Mouse (Mus musculus) CD8-positive naive resting alpha-beta T cell, adult 2 months (primary cell): ENCODE results near the gene Hoxa9.

Experiments
- DNase-seq, 2 experiments: peaks; one replicate each; pipeline ENCODE4 v3.0.0; 2022; ENCODE audit warnings: low read depth in 2 of 2, low spot score in 2 of 2

Hoxa9 gene

DNA sequence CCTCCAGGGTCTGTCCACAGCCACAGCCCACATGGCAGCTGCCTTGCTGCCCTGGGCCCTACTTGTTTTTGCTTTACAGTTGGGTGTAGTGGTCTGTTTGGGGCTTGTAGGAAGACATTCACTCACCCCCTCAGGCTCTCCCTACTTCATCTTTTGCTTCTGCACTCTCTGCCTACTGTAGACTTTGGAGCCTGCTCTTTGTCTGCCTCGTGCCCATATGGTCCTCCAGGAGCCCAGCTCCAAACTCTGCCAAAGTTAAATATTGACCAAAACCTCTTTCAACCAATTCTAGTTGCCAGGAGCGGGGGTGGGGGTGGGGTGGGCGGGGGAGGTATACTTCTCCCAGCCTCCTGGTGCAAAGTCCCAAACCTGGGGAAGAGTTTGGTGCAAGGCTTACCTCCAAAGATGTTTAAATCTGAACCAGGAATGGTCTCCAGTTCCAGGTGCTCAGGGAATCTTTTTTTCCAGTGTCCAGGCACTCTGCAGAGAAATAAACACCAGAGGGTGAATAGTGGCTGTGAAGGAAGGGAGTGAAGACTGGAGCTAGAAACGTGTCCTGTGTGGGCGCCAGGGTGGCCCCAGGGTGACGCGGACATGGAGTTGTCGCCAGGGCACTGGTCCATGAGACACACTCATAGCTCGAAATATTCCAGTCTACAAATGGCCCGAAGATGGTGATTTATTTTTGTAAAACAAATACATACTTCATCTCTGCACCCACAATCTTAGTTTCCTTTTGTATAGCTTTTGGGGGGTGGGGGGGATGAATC is 47.4 kb downstream of the Hoxa9 start:
- DNase-seq = no peak

- no peak for DNase-seq
Observed at GRCm38 (mm10) chr6:52182793-52183192, 48.1 kb downstream of the Hoxa9 start.

DNA sequence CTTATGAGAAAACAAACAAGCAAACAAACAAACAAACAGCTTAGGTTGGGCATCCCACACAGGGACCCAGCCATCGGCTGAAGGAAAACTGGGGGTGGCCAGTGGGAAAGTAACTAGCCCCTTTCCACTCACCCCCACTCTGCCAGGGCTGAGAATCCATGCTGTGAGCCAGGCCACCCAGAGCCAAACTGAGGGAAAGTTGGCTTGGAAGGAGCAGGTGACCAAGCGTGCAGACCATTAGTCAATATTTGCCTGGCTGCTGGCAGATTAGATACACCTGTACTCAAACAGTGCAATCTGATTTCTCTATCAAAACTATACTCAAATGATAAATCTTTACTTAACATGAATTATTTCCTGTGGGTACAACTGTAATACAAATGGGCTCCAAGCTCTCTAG is 48.9 kb downstream of the Hoxa9 start:
- DNase-seq = no peak

- no peak for DNase-seq
Observed at GRCm38 (mm10) chr6:52180726-52181125, 50.2 kb downstream of the Hoxa9 start.

DNA sequence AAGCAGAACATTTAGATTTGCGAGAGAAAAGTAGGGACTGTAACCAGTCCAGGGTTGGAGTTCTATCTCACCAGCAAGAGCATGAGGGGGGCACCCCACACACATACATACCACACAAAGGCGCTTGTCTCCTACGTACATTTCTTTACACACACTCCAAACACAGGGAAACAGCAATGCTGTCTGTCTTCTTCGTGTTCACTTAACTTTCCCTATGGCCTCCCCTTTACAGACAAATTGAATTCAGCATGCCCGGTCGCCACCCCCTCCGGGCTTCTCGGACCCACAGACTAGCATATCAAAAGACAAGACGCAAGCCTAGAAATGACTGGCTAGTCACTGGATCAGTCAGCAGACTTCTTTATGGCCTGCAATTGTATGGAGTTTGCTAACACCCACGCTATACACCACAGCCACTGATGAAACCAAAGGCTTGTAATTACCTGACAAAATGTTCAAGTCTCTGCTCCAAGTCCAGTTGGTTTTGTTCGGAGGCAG is 50.6 kb downstream of the Hoxa9 start:
- no peak for DNase-seq

DNA sequence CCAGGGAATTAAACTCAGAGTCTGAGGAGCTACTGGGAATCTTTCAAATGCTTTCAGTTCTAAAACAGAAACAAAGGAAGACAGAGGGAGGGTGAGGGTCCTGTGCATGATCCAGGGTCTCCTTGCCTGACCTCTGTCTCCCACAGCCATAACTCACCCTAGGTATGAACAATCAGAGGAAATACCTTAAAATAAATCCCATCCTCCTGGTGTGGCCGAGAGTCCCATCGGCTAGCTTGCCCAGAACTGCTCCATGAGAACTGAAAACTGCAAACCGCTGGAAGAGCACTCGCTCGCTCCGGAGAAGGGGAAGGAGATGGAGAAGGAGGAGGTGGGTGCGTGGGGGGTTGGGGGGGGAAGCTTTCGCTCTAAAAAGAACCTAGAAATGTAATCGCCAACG is 51.2 kb downstream of the Hoxa9 start:
- DNase-seq = no peak

DNA sequence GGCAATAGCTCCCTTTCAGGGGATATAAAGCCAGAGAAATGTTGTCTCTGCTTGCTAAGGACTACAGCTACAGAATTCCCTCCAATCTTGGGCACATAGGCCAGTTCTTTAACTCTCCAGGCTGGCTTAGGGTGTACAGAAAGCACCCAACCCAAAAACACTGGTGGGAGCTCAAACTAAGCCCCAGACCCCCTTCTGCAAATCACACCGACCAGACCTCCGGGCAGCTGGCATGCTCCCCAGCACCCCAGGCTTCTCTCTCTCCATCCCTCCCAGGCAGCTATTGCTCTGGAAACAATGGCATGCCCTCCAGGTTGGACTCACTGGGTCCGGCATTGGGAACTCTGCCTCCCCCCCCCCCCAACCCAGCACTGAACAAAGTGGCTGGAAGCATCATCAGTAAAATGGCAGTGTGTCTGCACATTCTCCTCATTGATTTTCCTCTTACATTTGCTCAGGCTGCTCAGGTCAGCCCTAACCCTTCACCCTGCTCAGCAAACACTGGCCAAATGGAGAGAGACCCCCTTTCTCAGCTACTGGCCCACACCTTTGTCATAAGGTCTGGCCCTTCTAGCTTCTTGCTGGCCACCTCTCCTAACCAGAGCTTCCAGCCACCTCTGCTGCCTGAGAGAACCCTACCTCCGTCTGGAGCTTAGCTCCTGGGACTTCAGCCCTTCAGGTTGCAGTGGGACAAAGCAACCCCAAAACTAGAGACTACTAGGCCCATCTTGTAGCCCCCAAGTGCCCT is 51.8 kb downstream of the Hoxa9 start:
- DNase-seq = no peak

DNA sequence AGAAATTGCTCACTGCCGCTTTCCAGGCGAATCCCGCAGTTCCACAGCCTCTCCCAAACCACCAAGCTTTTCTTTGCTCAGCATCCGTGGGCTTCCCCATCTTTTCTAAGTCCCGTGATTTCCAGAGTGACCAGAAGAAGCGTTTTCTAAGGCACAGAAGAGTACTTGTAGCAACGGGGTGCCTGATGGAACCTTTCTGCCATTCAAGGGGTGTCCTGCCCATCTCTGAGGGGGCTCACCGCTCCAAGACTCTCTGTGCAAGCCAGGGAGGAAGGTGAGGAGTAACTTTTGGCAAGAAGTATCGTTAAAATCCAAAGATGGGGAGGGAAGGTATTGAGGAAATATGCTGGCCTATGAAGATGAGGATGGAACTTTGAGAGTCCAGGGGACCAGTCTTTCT is 53.1 kb downstream of the Hoxa9 start:
- DNase-seq = no peak

- DNase-seq = no peak
Observed at GRCm38 (mm10) chr6:52177061-52177735, 53.7 kb downstream of the Hoxa9 start, which contains the start of gene 5730596B20Rik. Gene 5730596B20Rik (plus strand): TSS chr6:52177498.

DNA sequence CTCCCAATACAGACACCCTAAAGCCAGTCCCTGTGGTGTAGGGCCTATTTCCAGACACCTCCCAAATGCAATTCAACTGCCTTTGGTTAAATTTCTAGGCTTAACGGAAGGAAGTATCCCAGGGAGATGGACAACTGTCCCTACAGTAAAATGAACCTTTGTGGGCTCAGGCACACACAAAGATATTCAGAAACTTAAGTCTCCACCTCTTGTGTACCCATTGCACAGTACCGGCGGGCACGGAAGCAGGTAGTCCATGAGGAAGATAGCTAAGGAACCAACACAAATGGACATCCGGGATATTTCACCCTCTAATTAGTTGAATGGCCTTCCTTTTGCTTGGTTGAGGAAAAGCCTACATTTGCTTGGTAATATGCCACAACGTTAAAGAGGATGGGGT is 54.5 kb downstream of the Hoxa9 start:
- DNase-seq = no peak

GRCm38 (mm10) chr6:52175864-52176263 is 55.0 kb downstream of the Hoxa9 start:
- no peak for DNase-seq

- no peak for DNase-seq
Observed at GRCm38 (mm10) chr6:52174968-52175751, 55.7 kb downstream of the Hoxa9 start.

- no peak for DNase-seq
Observed at GRCm38 (mm10) chr6:52173648-52174047, 57.2 kb downstream of the Hoxa9 start.
